Mouse (Mus musculus): ENCODE measurements at regions not wholly inside any gene's neighbourhood (a gene's known extent, or its start where the extent isn't known, plus 50 kb on each side); places are given as distances from the start of the nearest gene placed in this dataset.
A peak's percentile ranks its signal among the peaks of the same experiment; 100 is the strongest.

GRCm38 (mm10) chr13:20661243-20661642, 132.7 kb upstream of the Aoah start:
- intact Hi-C loops (cut with DNase I) = no loop called here
- DNase-seq = no peak

- DNase-seq = peak in 1 of 2 experiments; percentile 1
- intact Hi-C loops (cut with DNase I) = no loop called here
Observed at GRCm38 (mm10) chr13:20678754-20679153, 115.2 kb upstream of the Aoah start.

GRCm38 (mm10) chr13:20686914-20687313, 107.0 kb upstream of the Aoah start:
- DNase-seq = no peak
- intact Hi-C loops (cut with DNase I) = no loop called here

GRCm38 (mm10) chr13:20687453-20687852, 106.5 kb upstream of the Aoah start:
- intact Hi-C loops (cut with DNase I) = no loop called here
- DNase-seq = no peak

GRCm38 (mm10) chr13:20711486-20711885, 82.4 kb upstream of the Aoah start:
- no peak for DNase-seq
- intact Hi-C loops (cut with DNase I) = no loop called here

- no peak for DNase-seq
- intact Hi-C loops (cut with DNase I) = no loop called here
Observed at GRCm38 (mm10) chr13:20723326-20724120, 70.4 kb upstream of the Aoah start.

GRCm38 (mm10) chr13:20724419-20724818, 69.5 kb upstream of the Aoah start:
- DNase-seq = no peak
- intact Hi-C loops (cut with DNase I) = no loop called here

GRCm38 (mm10) chr13:20725556-20725955, 68.4 kb upstream of the Aoah start:
- intact Hi-C loops (cut with DNase I) = no loop called here
- no peak for DNase-seq

GRCm38 (mm10) chr13:20728064-20728463, 65.8 kb upstream of the Aoah start:
- DNase-seq = no peak
- intact Hi-C loops (cut with DNase I) = no loop called here

- intact Hi-C loops (cut with DNase I) = no loop called here
- DNase-seq = no peak
Observed at GRCm38 (mm10) chr13:20733046-20733445, 60.9 kb upstream of the Aoah start.

GRCm38 (mm10) chr13:20734283-20734682, 59.6 kb upstream of the Aoah start:
- intact Hi-C loops (cut with DNase I) = no loop called here

GRCm38 (mm10) chr13:20736609-20737008, 57.3 kb upstream of the Aoah start:
- DNase-seq = no peak
- intact Hi-C loops (cut with DNase I) = no loop called here

More at GRCm38 (mm10) chr13:20734283-20734682, 59.6 kb upstream of the Aoah start:
- DNase-seq = no peak

Data from heart, postnatal 10 days (tissue).